Mouse (Mus musculus) ES-Bruce4 (cell line): ENCODE data around the gene Afg1l. TPM values are rescaled to one million over a fixed set of nuclear protein-coding genes. Genes with fewer than 3 reads are reported as not detected.

ENCODE experiments used
- H3K27ac ChIP-seq: 2 replicates; pipeline ENCODE4 v1.5.1; 2012; ENCODE audit warnings: low read length, inconsistent platforms; ENCODE audit not compliant: insufficient read depth
- H3K27me3 ChIP-seq: 2 replicates; pipeline ENCODE4 v1.6.1; 2012; ENCODE audit warnings: mild to moderate bottlenecking, low read length, inconsistent platforms; ENCODE audit not compliant: control insufficient read depth, poor library complexity, insufficient read depth, severe bottlenecking
- H3K36me3 ChIP-seq: 2 replicates; pipeline ENCODE4 v1.6.1; 2012; ENCODE audit warnings: inconsistent platforms, mild to moderate bottlenecking, low read length, moderate library complexity; ENCODE audit not compliant: control insufficient read depth, poor library complexity, insufficient read depth, severe bottlenecking
- H3K4me1 ChIP-seq: one replicate; pipeline ENCODE4 v1.8.1; 2011; ENCODE audit warnings: low read length; ENCODE audit not compliant: control insufficient read depth, insufficient read depth
- H3K4me3 ChIP-seq: 2 replicates; pipeline ENCODE4 v1.5.1; 2011; ENCODE audit warnings: low read depth, mild to moderate bottlenecking, low read length
- H3K9ac ChIP-seq: 2 replicates; pipeline ENCODE4 v1.6.1; 2012; ENCODE audit warnings: low read depth, mild to moderate bottlenecking, inconsistent platforms; ENCODE audit not compliant: poor library complexity, severe bottlenecking
- H3K9me3 ChIP-seq: replicated peaks from 2 replicates; pipeline ENCODE4 v1.6.1; 2012; ENCODE audit warnings: mild to moderate bottlenecking, low read length, inconsistent platforms; ENCODE audit not compliant: control insufficient read depth, poor library complexity, insufficient read depth, severe bottlenecking
- CTCF ChIP-seq: IDR thresholded peaks from one replicate; pipeline ENCODE4 v1.8.1; 2011; ENCODE audit warnings: low read depth, low read length
- EP300 ChIP-seq: IDR thresholded peaks from 2 replicates; pipeline ENCODE4 v1.6.1; 2011; ENCODE audit warnings: low read depth, low read length; ENCODE audit not compliant: insufficient read depth
- POLR2A ChIP-seq: IDR thresholded peaks from one replicate; pipeline ENCODE4 v1.8.1; 2011; ENCODE audit warnings: low read length; ENCODE audit not compliant: insufficient read depth
- polyA plus RNA-seq: library from polyadenylated mRNA; stranded (reverse); fragments of >200 nt; gene quantifications from 2 replicates; pipeline ENCODE4 v1.2.4, GENCODE M21; 2011; ENCODE audit warnings: low read depth; ENCODE audit not compliant: missing spikeins, insufficient read depth, insufficient read length

Gene Afg1l
- polyA plus RNA-seq, 1 experiment = 14.2 TPM

- Histone ChIP-seq H3K27me3 (no peaks in the 10 kb centered on the region), H3K9me3 (no peaks in the 10 kb centered on the region), H3K9ac (no peak overlapping the region), H3K36me3 (0 out of 2 replicates have a peak, but pooled peaks cover 2% of the 10 kb centered on the region), H3K27ac (no peak overlapping the region), H3K4me3 (no peak overlapping the region), H3K4me1 (no peaks in the 10 kb centered on the region)
- TF ChIP-seq EP300 (no peak), POLR2A (no peak), CTCF (no peak)
These were observed 67.4 kb downstream of the Afg1l start for GRCm38 (mm10) chr10:42410748-42411537.

- H3K4me3 ChIP-seq = no peak overlapping the region
- H3K27ac ChIP-seq = no peak overlapping the region
- H3K27me3 ChIP-seq = no peaks in the 10 kb centered on the region
- TF ChIP-seq CTCF = no peak
- peak; percentile 75 for TF ChIP-seq EP300
- TF ChIP-seq POLR2A = no peak
- no peaks in the 10 kb centered on the region for H3K9me3 ChIP-seq
- no peak overlapping the region for H3K9ac ChIP-seq
- no peaks in the 10 kb centered on the region for H3K36me3 ChIP-seq
- H3K4me1 ChIP-seq = peaks cover 3% of the 10 kb centered on the region
These were observed 87.9 kb downstream of the Afg1l start for GRCm38 (mm10) chr10:42390436-42390835.

- Histone ChIP-seq H3K27me3 (no peaks in the 10 kb centered on the region), H3K36me3 (no peaks in the 10 kb centered on the region; the same call in 1 of the 2 replicates), H3K4me3 (no peak overlapping the region), H3K9me3 (no peaks in the 10 kb centered on the region), H3K27ac (no peak overlapping the region), H3K9ac (no peak overlapping the region), H3K4me1 (peaks cover 3% of the 10 kb centered on the region)
- no peak for TF ChIP-seq EP300
- no peak for TF ChIP-seq CTCF
- TF ChIP-seq POLR2A = no peak
These were observed 90.2 kb downstream of the Afg1l start for GRCm38 (mm10) chr10:42388181-42388580.

GRCm38 (mm10) chr10:42384946-42385644 lies 93.3 kb downstream of the Afg1l start:
- H3K36me3 ChIP-seq = no peaks in the 10 kb centered on the region; the same call in 1 of the 2 replicates
- TF ChIP-seq EP300 (no peak), CTCF (no peak), POLR2A (no peak)
- H3K4me3 ChIP-seq = no peak overlapping the region
- H3K9me3 ChIP-seq = no peaks in the 10 kb centered on the region
- H3K27me3 ChIP-seq = no peaks in the 10 kb centered on the region
- no peaks in the 10 kb centered on the region for H3K4me1 ChIP-seq
- H3K9ac ChIP-seq = no peak overlapping the region
- H3K27ac ChIP-seq = no peak overlapping the region

GRCm38 (mm10) chr10:42383708-42384107 lies 94.7 kb downstream of the Afg1l start:
- Histone ChIP-seq H3K4me3 (no peak overlapping the region), H3K36me3 (no peaks in the 10 kb centered on the region; the same call in 1 of the 2 replicates), H3K9me3 (no peaks in the 10 kb centered on the region), H3K27ac (no peak overlapping the region), H3K9ac (no peak overlapping the region), H3K27me3 (no peaks in the 10 kb centered on the region), H3K4me1 (no peaks in the 10 kb centered on the region)
- TF ChIP-seq EP300 (no peak), POLR2A (no peak), CTCF (no peak)

- Histone ChIP-seq H3K9me3 (no peaks in the 10 kb centered on the region), H3K27ac (no peak overlapping the region), H3K36me3 (no peaks in the 10 kb centered on the region), H3K4me3 (no peak overlapping the region), H3K27me3 (no peaks in the 10 kb centered on the region), H3K4me1 (no peaks in the 10 kb centered on the region), H3K9ac (no peak overlapping the region)
- no peak for TF ChIP-seq EP300
- no peak for TF ChIP-seq CTCF
- no peak for TF ChIP-seq POLR2A
These were observed 114.1 kb downstream of the Afg1l start for GRCm38 (mm10) chr10:42364216-42364615.
